Mouse (Mus musculus): ENCODE data around the gene Evi5.

- no peak for TF ChIP-seq POLR2A (IDR thresholded peaks at IDR 0.05; ENCODE audit: control insufficient read depth, low read depth, low read length)
- TF ChIP-seq CTCF (IDR thresholded peaks at IDR 0.05; ENCODE audit: control insufficient read depth, insufficient read depth, insufficient replicate concordance, low read depth, low read length), result no peak
These were observed 19.4 kb downstream of the Evi5 start for GRCm38 (mm10) chr5:107855546-107855945.
